Mouse (Mus musculus) lung, adult 2 months (tissue): ENCODE data around the gene Dlec1. TPM values are rescaled to one million over a fixed set of nuclear protein-coding genes. Genes with fewer than 3 reads are reported as not detected.
A peak's percentile ranks its signal among the peaks of the same experiment; 100 is the strongest.

Experiments
- DNase-seq: peaks from one replicate; pipeline ENCODE4 v3.0.0; 2022
- H3K4me1 ChIP-seq: fragments of 200-500 bp; 2 replicates; pipeline ENCODE4 v1.6.1; 2011; ENCODE audit warnings: low read length; ENCODE audit not compliant: control insufficient read depth, insufficient read depth
- H3K4me3 ChIP-seq: fragments of 200-500 bp; replicated peaks from 2 replicates; pipeline ENCODE3; 2011; ENCODE audit warnings: low read depth, mild to moderate bottlenecking, control low read depth, low read length; ENCODE audit errors: extremely low read depth
- CTCF ChIP-seq: fragments of 200-500 bp; IDR thresholded peaks from 2 replicates; pipeline ENCODE4 v1.5.1; 2011; ENCODE audit warnings: mild to moderate bottlenecking, low read length, control low read depth; ENCODE audit not compliant: insufficient read depth
- POLR2A ChIP-seq: fragments of 200-500 bp; IDR thresholded peaks from 2 replicates; pipeline ENCODE4 v1.6.1; 2011; ENCODE audit warnings: low read depth, mild to moderate bottlenecking, control low read depth, low read length, borderline replicate concordance; ENCODE audit errors: extremely low read depth
- WGBS: fragments of 180-500 bp; shearing (Covaris S2); methylation state at CpG from one replicate; pipeline ENCODE4 v1.1.7; 2018; 5-methylcytosine and 5-hydroxymethylcytosine counted together
- polyA plus RNA-seq: library from polyadenylated mRNA; depleted of rRNA; stranded (reverse); fragments of >200 nt; gene quantifications from 2 replicates; pipeline ENCODE4 v1.2.3, GENCODE M21; 2012; rRNA removed

Dlec1 gene
- polyA plus RNA-seq, 1 experiment: 5.1 TPM

DNA sequence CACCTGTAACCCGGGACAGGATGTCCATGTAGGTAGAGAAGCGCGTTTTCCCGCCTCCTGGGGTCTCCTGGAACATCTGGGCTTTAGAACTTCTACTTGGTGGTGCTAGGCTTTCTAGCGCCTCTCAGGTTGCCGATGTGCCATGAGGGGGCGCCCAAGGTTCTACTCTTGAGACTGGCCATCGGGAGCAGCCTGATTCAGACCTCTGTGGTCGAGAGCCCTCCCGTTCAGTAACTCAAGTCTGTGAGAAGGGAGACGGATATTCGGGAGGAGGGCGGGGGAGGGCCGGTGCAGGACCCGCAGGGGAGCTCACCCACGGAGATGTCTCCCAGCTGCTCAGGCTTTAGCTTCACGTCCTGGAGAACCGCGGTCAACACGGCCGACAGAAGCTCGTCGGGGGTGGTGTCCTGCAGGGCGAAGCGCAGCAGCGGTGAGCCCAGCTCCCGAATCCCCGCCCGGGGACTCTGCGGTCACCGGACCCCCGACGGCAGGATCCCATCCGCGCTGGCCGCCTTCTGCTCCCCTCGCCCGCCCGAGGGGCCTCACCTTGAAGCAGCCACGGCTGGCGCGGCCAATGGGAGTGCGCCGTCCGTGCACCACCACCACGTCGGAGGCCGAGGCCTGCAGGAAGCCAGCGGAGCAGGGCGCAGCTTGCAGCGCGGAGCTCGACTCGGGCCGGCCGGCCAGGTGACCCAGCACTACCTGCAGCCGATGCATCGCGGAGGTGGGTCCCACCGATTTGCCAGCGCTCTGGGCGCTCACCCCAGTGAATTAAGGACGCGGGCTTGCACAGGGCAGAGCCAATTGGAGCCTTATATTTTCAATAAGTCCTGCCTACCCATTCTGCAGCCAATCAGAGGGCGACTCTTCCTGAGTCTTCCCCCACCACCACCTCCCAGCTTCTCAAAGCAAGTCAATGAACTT is 54.3 kb downstream of the Dlec1 start, which contains the start of gene Acaa1b:
Acaa1b (minus strand) TSS at position 816 of the 924 bp plus-strand sequence.
- 1% methylated on average over 65 of the region's 65 CpGs for WGBS
- peak within 1 kb of the TSS; percentile 15 for H3K4me3 ChIP-seq

DNA sequence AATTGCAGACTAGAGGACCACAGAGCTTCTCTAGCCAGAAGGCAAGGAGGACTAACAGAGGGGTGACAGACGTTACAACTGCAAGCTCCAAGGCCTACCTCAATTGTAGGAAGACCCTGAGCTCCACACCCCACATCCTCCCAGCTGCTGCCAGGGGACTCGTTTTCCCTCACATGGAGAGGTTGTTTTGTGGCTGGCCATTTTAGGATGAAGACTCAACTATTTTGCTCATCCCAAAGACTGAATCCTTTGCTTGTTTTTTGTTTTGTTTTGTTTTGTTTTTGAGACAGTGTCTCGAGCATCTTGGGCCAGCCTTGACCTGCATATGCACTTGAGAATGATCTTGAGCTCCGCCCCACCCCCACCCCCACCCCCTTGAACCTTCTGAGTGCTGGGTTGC is 56.6 kb downstream of the Dlec1 start, which contains the start of gene Gm47289:
Gm47289 (plus strand) TSS at position 301 of the 400 bp plus-strand sequence.
- DNase-seq: no peak
- H3K4me3 ChIP-seq: no peak within 1 kb of the TSS
- 45% methylated on average over 4 of the region's 4 CpGs for WGBS
- H3K4me1 ChIP-seq: no peaks in the 10 kb centered on the region
- TF ChIP-seq POLR2A (no peak), CTCF (no peak)

More for the DNA sequence above, 54.3 kb downstream of the Dlec1 start, which contains the start of gene Acaa1b:
- no peaks in the 10 kb centered on the region for H3K4me1 ChIP-seq
- DNase-seq: peak; percentile 78
- TF ChIP-seq POLR2A (no peak), CTCF (peak; percentile 54)

DNA sequence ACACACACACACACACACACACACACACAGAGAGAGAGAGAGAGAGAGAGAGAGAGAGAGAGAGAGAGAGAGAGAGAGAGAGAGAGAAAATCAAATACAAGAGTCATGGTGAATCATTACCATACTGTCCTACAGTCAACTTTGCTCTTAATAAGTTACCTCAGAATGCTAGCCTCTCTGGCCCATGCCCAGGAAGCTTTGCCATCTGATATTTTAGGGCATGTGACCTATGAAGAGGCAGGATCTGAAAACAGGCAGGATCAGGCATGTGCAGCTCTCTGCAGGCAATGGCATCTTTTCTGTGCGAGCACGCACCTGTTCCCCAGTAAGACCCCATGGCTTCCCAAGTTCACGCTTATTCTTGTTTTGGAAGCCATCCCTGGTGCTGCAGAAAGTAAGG is 58.4 kb downstream of the Dlec1 start:
- Histone ChIP-seq H3K4me1 (no peaks in the 10 kb centered on the region), H3K4me3 (no peak overlapping the region)
- no peak for DNase-seq
- WGBS: 81% methylated on average over 3 of the region's 3 CpGs
- TF ChIP-seq CTCF: no peak
- TF ChIP-seq POLR2A: no peak

DNA sequence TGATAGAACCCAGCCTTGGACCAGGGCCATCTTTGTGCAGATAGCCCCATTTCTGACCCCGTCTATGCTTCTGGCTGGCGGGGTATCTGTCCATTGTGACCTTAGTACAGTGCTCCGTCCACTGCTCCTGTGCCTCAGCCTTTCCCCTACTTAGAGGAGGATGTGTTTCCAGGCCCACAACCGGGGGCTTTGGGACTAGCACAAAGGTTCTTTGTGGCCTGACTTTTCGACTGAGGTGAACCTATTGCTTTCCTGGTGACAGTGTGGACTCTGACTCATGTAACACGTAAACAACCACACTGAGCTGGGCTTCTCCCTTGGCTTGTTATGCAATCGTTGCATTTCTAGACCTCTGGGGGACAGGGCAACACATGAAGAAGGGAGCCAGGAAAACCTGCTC is 62.5 kb downstream of the Dlec1 start:
- 77% methylated on average over 7 of the region's 7 CpGs for WGBS
- Histone ChIP-seq H3K4me1 (no peaks in the 10 kb centered on the region), H3K4me3 (no peak overlapping the region)
- no peak for DNase-seq
- TF ChIP-seq CTCF: no peak
- no peak for TF ChIP-seq POLR2A

DNA sequence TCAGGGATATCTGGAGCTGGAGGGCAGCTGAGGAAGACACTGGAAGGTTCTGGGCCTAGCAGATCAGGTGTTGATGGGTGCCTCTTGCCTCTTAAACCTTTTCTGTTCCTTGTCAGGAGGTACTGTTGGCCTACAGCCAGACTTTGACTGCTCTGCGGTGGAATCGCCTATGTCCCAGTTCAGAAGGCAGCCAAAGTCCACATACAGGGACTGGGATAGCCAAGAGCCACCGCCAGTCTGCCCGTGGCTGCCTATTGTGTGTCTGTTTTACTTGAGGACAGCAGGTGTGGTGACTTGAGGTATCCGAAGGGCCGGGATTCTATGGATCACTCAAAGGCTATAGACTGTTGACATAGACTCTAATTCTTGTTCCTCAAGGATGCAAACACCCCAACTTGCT is 63.3 kb downstream of the Dlec1 start:
- no peak for DNase-seq
- 82% methylated on average over 6 of the region's 6 CpGs for WGBS

DNA sequence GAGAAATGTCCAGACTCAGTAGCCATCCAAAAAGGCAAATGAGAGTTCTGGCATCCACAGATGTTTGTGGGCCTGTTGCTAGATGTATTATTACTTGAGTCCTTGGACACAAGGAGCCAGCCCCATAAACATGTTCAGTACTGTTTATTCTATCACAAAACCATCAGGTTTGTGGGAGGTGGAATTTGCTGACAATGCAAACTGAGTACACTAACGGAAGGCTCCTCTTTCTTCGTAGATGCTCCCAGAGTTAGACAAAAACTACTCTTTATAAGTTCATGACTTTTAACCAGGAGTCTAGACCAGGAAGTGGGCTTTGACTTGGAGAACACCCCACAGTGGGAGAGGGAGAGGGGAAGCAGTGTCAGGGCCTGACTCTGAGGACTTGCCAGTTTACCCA is 65.3 kb downstream of the Dlec1 start:
- DNase-seq: no peak
- Histone ChIP-seq H3K4me3 (no peak overlapping the region), H3K4me1 (no peaks in the 10 kb centered on the region)
- WGBS: 85% methylated on average over 2 of the region's 2 CpGs
- no peak for TF ChIP-seq POLR2A
- TF ChIP-seq CTCF: no peak

More for the DNA sequence above, 63.3 kb downstream of the Dlec1 start:
- no peak overlapping the region for H3K4me3 ChIP-seq
- no peaks in the 10 kb centered on the region for H3K4me1 ChIP-seq
- no peak for TF ChIP-seq CTCF
- no peak for TF ChIP-seq POLR2A

DNA sequence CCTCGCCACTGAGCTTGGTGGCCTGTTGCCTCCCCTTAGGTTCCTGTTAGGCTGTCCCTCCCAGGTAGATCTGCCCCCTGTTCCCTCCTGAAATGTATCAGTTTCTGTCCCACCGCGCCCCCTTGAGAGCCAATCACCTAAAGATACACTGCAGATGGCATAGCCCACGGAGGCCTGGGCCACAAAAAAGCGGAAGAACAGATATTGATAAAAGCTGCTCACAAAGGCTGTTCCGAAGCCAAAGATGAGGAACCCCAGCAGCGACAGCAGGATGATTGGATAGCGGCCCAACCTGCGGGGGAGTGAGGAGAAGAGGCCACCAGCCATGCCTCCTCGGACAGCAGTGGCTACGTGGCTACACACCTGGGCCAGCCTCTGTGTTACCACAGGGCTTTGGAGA is 77.0 kb downstream of the Dlec1 start:
- no peak for DNase-seq
- 92% methylated on average over 11 of the region's 11 CpGs for WGBS
- TF ChIP-seq POLR2A: no peak
- no peak for TF ChIP-seq CTCF
- Histone ChIP-seq H3K4me3 (no peak overlapping the region), H3K4me1 (peaks cover 3% of the 10 kb centered on the region; the same call in 1 of the 2 replicates)

DNA sequence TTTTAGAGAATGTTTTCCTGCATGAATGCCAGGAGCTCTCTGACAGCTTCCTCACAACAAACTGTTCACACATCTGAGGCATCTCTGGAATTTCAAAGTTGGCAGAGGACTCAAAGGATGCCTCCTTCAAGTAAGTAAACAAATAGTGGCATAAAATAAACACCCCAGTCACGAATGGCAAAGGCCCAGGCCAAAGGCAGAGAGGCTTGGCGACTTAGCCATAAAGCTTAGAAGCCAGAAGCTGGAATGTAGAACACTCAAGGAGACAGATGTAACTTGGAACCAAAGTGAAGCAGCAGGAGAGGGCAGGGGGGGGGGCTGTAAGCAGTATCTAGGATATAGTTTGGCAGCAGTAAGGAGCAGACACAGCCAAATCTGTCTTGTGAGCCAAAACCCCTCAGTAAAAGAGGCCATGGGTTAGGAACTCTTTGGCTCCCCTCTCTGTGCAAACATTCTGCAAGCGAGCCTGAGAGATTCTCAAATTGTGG is 79.0 kb downstream of the Dlec1 start:
- peak; percentile 28 for DNase-seq
- Histone ChIP-seq H3K4me3 (no peak overlapping the region), H3K4me1 (peaks cover 3% of the 10 kb centered on the region; the same call in 1 of the 2 replicates)
- whole genome bisulfite sequencing: 12% methylated on average over 3 of the region's 3 CpGs
- TF ChIP-seq CTCF (no peak), POLR2A (no peak)

DNA sequence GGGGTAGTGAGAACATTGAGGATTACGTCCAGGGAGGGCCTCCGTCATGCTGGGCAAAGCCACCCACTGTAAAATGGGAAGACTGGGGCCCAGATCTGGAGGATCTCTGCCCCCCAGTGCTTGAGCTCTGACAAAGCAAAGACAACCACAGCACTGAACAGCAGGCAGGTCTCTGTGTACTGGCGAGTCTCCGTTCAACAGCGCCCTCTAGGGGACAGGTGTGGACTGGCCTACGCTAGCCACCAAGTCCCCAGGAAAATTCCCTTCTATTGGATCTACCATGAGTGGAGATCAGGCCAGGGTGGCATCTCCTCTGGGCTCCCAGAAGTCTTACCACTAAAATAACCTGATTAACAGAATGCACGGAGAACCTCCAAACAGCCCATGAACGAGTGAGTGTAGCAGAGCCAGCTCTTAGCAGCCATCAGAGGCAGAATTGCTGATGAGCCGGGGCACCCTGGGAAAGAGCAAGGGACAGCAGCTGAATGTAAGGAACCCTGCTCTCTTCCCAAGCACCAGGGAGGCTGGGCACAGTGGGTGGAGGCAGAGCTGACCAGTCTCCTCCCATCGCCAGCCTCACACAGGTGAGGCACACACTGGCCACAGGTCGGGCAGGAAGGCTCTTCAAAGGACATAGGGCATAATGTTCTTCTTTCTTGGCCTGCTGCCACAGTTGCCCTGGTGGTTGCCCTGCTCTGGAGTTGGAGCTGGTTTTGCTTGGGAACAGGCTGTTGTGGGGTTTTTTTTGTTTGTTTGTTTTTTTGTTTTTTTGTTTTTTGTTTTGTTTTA is 90.1 kb downstream of the Dlec1 start:
- WGBS: 36% methylated on average over 11 of the region's 11 CpGs
- DNase-seq: peak; percentile 57
- no peak overlapping the region for H3K4me3 ChIP-seq

More for the DNA sequence above, 90.1 kb downstream of the Dlec1 start:
- H3K4me1 ChIP-seq: no peaks in the 10 kb centered on the region
- TF ChIP-seq POLR2A: no peak
- peak; percentile 81 for TF ChIP-seq CTCF

Other genes with a start within 250 kb of the Dlec1 start
- 70.4 and 83.4 TPM in 2 replicates for gene Ctdspl, start 176.0 kb upstream of the Dlec1 start, polyA plus RNA-seq
- gene Vill, start 49.7 kb upstream of the Dlec1 start, polyA plus RNA-seq: 15.4 and 20.2 TPM in 2 replicates
- 19.8 and 37.3 TPM in 2 replicates for gene Plcd1, start 9.0 kb upstream of the Dlec1 start, polyA plus RNA-seq
- 14.8 and 21.9 TPM in 2 replicates for gene Acaa1b, start 54.6 kb downstream of the Dlec1 start, polyA plus RNA-seq
- not detected in 2 replicates for gene Gm47289, start 56.7 kb downstream of the Dlec1 start, polyA plus RNA-seq
- gene Slc22a13, start 106.6 kb downstream of the Dlec1 start, polyA plus RNA-seq: 0.06 and 0.11 TPM in 2 replicates
- gene Oxsr1, start 219.9 kb downstream of the Dlec1 start, polyA plus RNA-seq: 13.1 and 19.8 TPM in 2 replicates
- 216 and 282 TPM in 2 replicates for gene Acaa1a, start 237.2 kb downstream of the Dlec1 start, polyA plus RNA-seq
- 29.3 and 38.5 TPM in 2 replicates for gene Myd88, start 238.9 kb downstream of the Dlec1 start, polyA plus RNA-seq